Mouse (Mus musculus) olfactory bulb, adult 2 months (tissue): Measurements from ENCODE around the gene Eif2a. TPM values are rescaled to one million over a fixed set of nuclear protein-coding genes. Genes with fewer than 3 reads are reported as not detected.

Experiments used
- H3K27ac ChIP-seq: fragments of 200-500 bp; 2 replicates; pipeline ENCODE4 v1.5.1; 2012; ENCODE audit warnings: low read depth, low read length; ENCODE audit not compliant: insufficient read depth
- H3K4me1 ChIP-seq: fragments of 200-500 bp; 2 replicates; pipeline ENCODE4 v1.6.1; 2012; ENCODE audit warnings: low read length; ENCODE audit not compliant: control insufficient read depth, insufficient read depth
- H3K4me3 ChIP-seq: fragments of 200-500 bp; 2 replicates; pipeline ENCODE4 v1.5.1; 2012; ENCODE audit warnings: mild to moderate bottlenecking, low read depth, low read length, moderate library complexity; ENCODE audit not compliant: insufficient read depth
- CTCF ChIP-seq: fragments of 200-500 bp; IDR thresholded peaks from 2 replicates; pipeline ENCODE4 v1.5.1; 2012; ENCODE audit warnings: low read depth, mild to moderate bottlenecking, low read length, moderate library complexity; ENCODE audit not compliant: insufficient read depth
- POLR2A ChIP-seq: fragments of 200-500 bp; IDR thresholded peaks from 2 replicates; pipeline ENCODE4 v1.6.1; 2012; ENCODE audit warnings: mild to moderate bottlenecking, low read depth, low read length, moderate library complexity; ENCODE audit not compliant: insufficient read depth
- WGBS: fragments of 180-500 bp; shearing (Covaris S2); methylation state at CpG from one replicate; pipeline ENCODE4 v1.1.7; 2018; 5-methylcytosine and 5-hydroxymethylcytosine counted together
- polyA plus RNA-seq: library from polyadenylated mRNA; stranded (reverse); fragments of >200 nt; gene quantifications from 2 replicates; pipeline ENCODE4 v1.2.4, GENCODE M21; 2012; ENCODE audit warnings: low replicate concordance; ENCODE audit not compliant: missing spikeins, insufficient read depth, insufficient read length

Eif2a gene
- polyA plus RNA-seq, 1 experiment: not detected

GRCm38 (mm10) chr3:58517800-58518199 lies 7.8 kb upstream of the Eif2a start:
- Histone ChIP-seq H3K4me1 (no peaks in the 10 kb centered on the region), H3K27ac (no peak overlapping the region), H3K4me3 (no peak overlapping the region)
- WGBS: 85% methylated on average over 5 of the region's 5 CpGs
- TF ChIP-seq CTCF (no peak), POLR2A (no peak)

- WGBS: 92% methylated on average over 2 of the region's 2 CpGs
Observed at GRCm38 (mm10) chr3:58518962-58519361, 6.7 kb upstream of the Eif2a start.

GRCm38 (mm10) chr3:58519536-58519935 lies 6.1 kb upstream of the Eif2a start:
- WGBS: 49% methylated on average over 3 of the region's 3 CpGs
- no peaks in the 10 kb centered on the region for H3K4me1 ChIP-seq
- no peak overlapping the region for H3K27ac ChIP-seq
- TF ChIP-seq CTCF (no peak), POLR2A (no peak)
- no peak overlapping the region for H3K4me3 ChIP-seq

More at GRCm38 (mm10) chr3:58518962-58519361, 6.7 kb upstream of the Eif2a start:
- Histone ChIP-seq H3K4me3 (no peak overlapping the region), H3K4me1 (no peaks in the 10 kb centered on the region), H3K27ac (no peak overlapping the region)
- TF ChIP-seq CTCF (no peak), POLR2A (no peak)

GRCm38 (mm10) chr3:58520286-58520685 lies 5.3 kb upstream of the Eif2a start:
- Histone ChIP-seq H3K27ac (no peak overlapping the region), H3K4me1 (no peaks in the 10 kb centered on the region), H3K4me3 (no peak overlapping the region)
- TF ChIP-seq POLR2A (no peak), CTCF (no peak)
- 89% methylated on average over 6 of the region's 6 CpGs for WGBS

GRCm38 (mm10) chr3:58521361-58521760 lies 4.3 kb upstream of the Eif2a start:
- Histone ChIP-seq H3K4me3 (no peak overlapping the region), H3K4me1 (no peaks in the 10 kb centered on the region), H3K27ac (no peak overlapping the region)
- TF ChIP-seq POLR2A (no peak), CTCF (no peak)
- 89% methylated on average over 2 of the region's 2 CpGs for WGBS

GRCm38 (mm10) chr3:58523386-58523785 lies 2.2 kb upstream of the Eif2a start:
- H3K4me3 ChIP-seq: no peak overlapping the region
- H3K27ac ChIP-seq: no peak overlapping the region
- no peaks in the 10 kb centered on the region for H3K4me1 ChIP-seq
- whole genome bisulfite sequencing: 94% methylated on average over 3 of the region's 3 CpGs
- TF ChIP-seq POLR2A: no peak
- TF ChIP-seq CTCF: no peak

- H3K27ac ChIP-seq: no peak overlapping the region
- 32% methylated on average over 4 of the region's 4 CpGs for WGBS
- no peaks in the 10 kb centered on the region for H3K4me1 ChIP-seq
- no peak overlapping the region for H3K4me3 ChIP-seq
- TF ChIP-seq CTCF (no peak), POLR2A (no peak)
Observed at GRCm38 (mm10) chr3:58524246-58524645, 1.4 kb upstream of the Eif2a start.

- Histone ChIP-seq H3K27ac (peak overlapping the region; percentile 85), H3K4me1 (no peaks in the 10 kb centered on the region), H3K4me3 (peak overlapping the region; percentile 91)
- under 1% methylated on average over 40 of the region's 40 CpGs for WGBS
- no peak for TF ChIP-seq POLR2A
- TF ChIP-seq CTCF: no peak
Observed at GRCm38 (mm10) chr3:58525166-58525565, 455 bp upstream of the Eif2a start.

GRCm38 (mm10) chr3:58526408-58526737 lies 752 bp downstream of the Eif2a start:
- Histone ChIP-seq H3K4me1 (no peaks in the 10 kb centered on the region), H3K4me3 (no peak overlapping the region), H3K27ac (no peak overlapping the region)
- TF ChIP-seq CTCF: no peak
- no peak for TF ChIP-seq POLR2A
- 2% methylated on average over 4 of the region's 4 CpGs for WGBS

- TF ChIP-seq CTCF: no peak
- TF ChIP-seq POLR2A: no peak
- Histone ChIP-seq H3K4me1 (no peaks in the 10 kb centered on the region), H3K27ac (no peak overlapping the region), H3K4me3 (no peak overlapping the region)
- WGBS: 94% methylated on average over 3 of the region's 3 CpGs
Observed at GRCm38 (mm10) chr3:58536573-58536972, 11.0 kb downstream of the Eif2a start.
